Mouse (Mus musculus) cortical plate, adult 2 months (tissue): ENCODE measurements at regions not wholly inside any gene's neighbourhood (a gene's known extent, or its start where the extent isn't known, plus 50 kb on each side); places are given as distances from the start of the nearest gene placed in this dataset.

Source experiments
- CTCF ChIP-seq: fragments of 200-500 bp; IDR thresholded peaks from 2 replicates; pipeline ENCODE4 v1.5.1; 2011; ENCODE audit warnings: mild to moderate bottlenecking, control low read depth, low read length; ENCODE audit not compliant: insufficient read depth; ENCODE audit errors: extremely low read depth
- POLR2A ChIP-seq: fragments of 200-500 bp; IDR thresholded peaks from 2 replicates; pipeline ENCODE4 v1.6.1; 2011; ENCODE audit warnings: mild to moderate bottlenecking, low read length, control low read depth; ENCODE audit not compliant: insufficient read depth; ENCODE audit errors: extremely low read depth

DNA sequence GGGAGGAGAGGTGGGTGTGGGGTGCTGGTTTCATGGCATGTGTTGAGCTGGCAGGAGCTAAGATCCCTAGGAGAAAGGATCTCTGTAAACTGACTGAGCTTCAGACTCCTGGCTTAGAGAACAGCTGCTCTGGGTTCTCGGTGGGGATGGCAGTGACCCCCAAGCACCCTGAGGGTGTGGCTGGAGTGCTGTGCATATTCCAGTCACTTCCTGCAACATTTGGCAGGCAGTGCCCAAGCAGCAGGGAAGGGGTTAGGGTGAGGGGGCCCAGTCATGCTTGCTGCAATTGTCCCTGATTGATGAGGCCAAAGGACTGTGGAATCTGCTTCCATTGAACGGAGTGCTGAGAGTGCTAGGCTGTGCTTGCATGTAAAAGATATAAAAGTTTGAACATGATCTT is 807.4 kb upstream of the Pou3f3 start:
- TF ChIP-seq CTCF (no peak), POLR2A (no peak)
